Comparison of ENCODE assay signal across 8 mouse cellular contexts in the genomic region with DNA sequence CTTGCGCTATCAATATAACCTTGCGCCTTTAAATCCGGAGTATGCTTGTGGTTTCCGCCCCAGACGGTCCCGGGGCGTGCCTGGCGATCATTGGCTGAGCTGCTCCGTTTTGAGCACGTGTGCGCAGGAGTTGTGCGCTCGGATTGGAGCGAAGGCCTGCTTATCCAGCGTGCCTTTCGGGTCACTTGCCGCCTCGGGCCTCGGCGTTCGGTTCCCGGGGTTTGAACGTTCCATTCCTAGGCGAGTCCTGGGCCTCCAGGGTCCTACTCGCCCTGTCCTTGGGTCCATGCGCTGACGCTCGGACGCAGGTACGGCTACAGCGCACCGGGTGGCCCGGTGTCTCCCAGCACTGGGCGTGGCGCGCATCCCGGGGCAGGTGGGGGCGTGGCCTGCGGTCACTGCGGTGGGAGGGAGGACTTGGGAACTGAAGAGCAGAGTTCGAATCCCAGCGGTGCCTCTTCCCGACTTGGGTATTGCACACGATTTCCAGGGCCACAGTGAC. TPM values are rescaled to one million over a fixed set of nuclear protein-coding genes. Genes with fewer than 3 reads are reported as not detected.
DNase-seq lines count a peak whose midpoint lies in the region; ATAC-seq lines count a peak whose summit lies in the region.

Gene Mief2, plus strand, starts transcription at position 139 of the 502 bp plus-strand sequence.

- ATAC-seq in hindbrain, embryonic 16.5 days = peak; percentile 96

- peak; percentile 90 for DNase-seq in WW6 (ENCODE audit: low read depth, low spot score)
- peak; percentile 74 to 90 for DNase-seq in cerebellum, postnatal 4 days (ENCODE audit: low spot score in 2 of 2)
- peak; percentile 96 for DNase-seq in gastrocnemius, adult 18-20 months (ENCODE audit: low spot score)
- DNase-seq in left cerebral cortex, adult 18-20 months (ENCODE audit: low spot score in 2 of 2) = peak; percentile 93 to 96
- DNase-seq in right cerebral cortex, adult 18-20 months = peak; percentile 97
- DNase-seq in urinary bladder, postnatal 10 days (ENCODE audit: low spot score) = peak; percentile 76

- peak within 1 kb of the TSS; percentile 70 for H3K4me3 ChIP-seq in hindbrain, embryonic 16.5 days (ENCODE audit: low read length)
- peak within 1 kb of the TSS; percentile 49 for H3K4me3 ChIP-seq in macrophage (ENCODE audit: inconsistent target)

- peaks cover 24% of the 10 kb centered on the region for H3K4me1 ChIP-seq in hindbrain, embryonic 16.5 days (ENCODE audit: control insufficient read depth, insufficient read depth, low read depth, low read length)

- peaks cover 32% of the 10 kb centered on the region for H3K36me3 ChIP-seq in hindbrain, embryonic 16.5 days (ENCODE audit: control insufficient read depth, insufficient read depth, low read length)
- peaks cover 34% of the 10 kb centered on the region for H3K36me3 ChIP-seq in macrophage (ENCODE audit: inconsistent target)

- H3K79me2 ChIP-seq in macrophage (ENCODE audit: inconsistent target) = peaks cover 40% of the 10 kb centered on the region

- peak within 1 kb of the TSS; percentile 92 for H3K27ac ChIP-seq in hindbrain, embryonic 16.5 days (ENCODE audit: low read depth, low read length)
- peak within 1 kb of the TSS; percentile 58 for H3K27ac ChIP-seq in macrophage

- peak within 1 kb of the TSS; percentile 77 for H3K4me2 ChIP-seq in hindbrain, embryonic 16.5 days (ENCODE audit: low read length)

- under 1% methylated on average over 44 of the region's 44 CpGs for WGBS in hindbrain, embryonic 16.5 days
- WGBS in macrophage (ENCODE audit: missing documents) = 1% methylated on average over 44 of the region's 44 CpGs

- H3K27me3 ChIP-seq in hindbrain, embryonic 16.5 days (replicated peaks; ENCODE audit: control insufficient read depth, insufficient read depth, low read length) = no peaks in the 10 kb centered on the region

- no peaks in the 10 kb centered on the region for H3K9me3 ChIP-seq in hindbrain, embryonic 16.5 days (ENCODE audit: control insufficient read depth, low read length)

- peak within 1 kb of the TSS; percentile 92 for H3K9ac ChIP-seq in hindbrain, embryonic 16.5 days (ENCODE audit: low read depth, low read length)

RNA-seq across cellular contexts. Expression of gene Mief2, which starts in this region (rescaled TPM):
- total RNA-seq in gastrocnemius, adult 18-20 months (2021) = 10 to 100 TPM; 75.2 to 94.4 TPM
- 26.2 and 29.7 TPM in 2 replicates for polyA plus RNA-seq in hindbrain, embryonic 16.5 days (2015; fragmentation: Nextera tagmentation; extraction: Ambion mirVana)
- 10 to 100 TPM; 19.5 to 19.9 TPM for total RNA-seq in left cerebral cortex, adult 18-20 months (2021)
- 10 to 100 TPM in 18 of 26 experiments, 1 to 10 TPM in 8; 5.7 to 33.1 (median 17.5) TPM for total RNA-seq in macrophage (2018; cell fraction: chromatin; rRNA removed)
- total RNA-seq in macrophage (2018; cell fraction: cytosol; rRNA removed) = 10 to 100 TPM in 5 of 26 experiments, 1 to 10 TPM in 21; 1.9 to 13.3 (median 7.4) TPM
- 10 to 100 TPM in 21 of 26 experiments, 1 to 10 TPM in 5; 5.4 to 42.0 (median 19.8) TPM for total RNA-seq in macrophage (2018; cell fraction: nucleus; rRNA removed)
- polyA plus RNA-seq in macrophage (2018) = 5.2 to 12.7 TPM (median 9.1 TPM) in 3 replicates

Comparison
In these comparisons a context has a peak if more than half of its experiments do, and no peak if none do; other contexts are left out.
1. Peak in every context shown above with its lines: DNase-seq, ATAC-seq, H3K4me3 ChIP-seq and H3K27ac ChIP-seq.